Mouse (Mus musculus): ENCODE measurements around the gene Thnsl1.

GRCm38 (mm10) chr2:21258281-21258680, 52.8 kb downstream of the Thnsl1 start:
- no peak for TF ChIP-seq MAFK (IDR thresholded peaks at IDR 0.05; ENCODE audit: insufficient read depth, low read depth, low read length)
- no peak for TF ChIP-seq HCFC1 (IDR thresholded peaks at IDR 0.05; ENCODE audit: borderline replicate concordance, insufficient read depth, low read length)
- TF ChIP-seq CHD2 (IDR thresholded peaks at IDR 0.05; ENCODE audit: low read depth, low read length): no peak
- no peak for TF ChIP-seq ZNF384 (IDR thresholded peaks at IDR 0.05; ENCODE audit: low read depth, low read length)

All from ES-E14 (cell line).